Mouse (Mus musculus): ENCODE measurements around the gene Zc3h12d. TPM values are rescaled to one million over a fixed set of nuclear protein-coding genes. Genes with fewer than 3 reads are reported as not detected.
"Not testable (repeated sequence)": the region's sequence is repeated elsewhere in the genome, so short reads cannot be mapped to it uniquely, and the experiment has no call there.

The Zc3h12d gene
- polyA plus RNA-seq, 1 experiment from 2014 or later, result 0.21 TPM

- Histone ChIP-seq H3K27me3 (peaks cover 2% of the 10 kb centered on the region; the same call in 1 of the 2 replicates), H3K9me3 (replicated peaks) (no peaks in the 10 kb centered on the region), H3K9ac (no peak overlapping the region), H3K27ac (replicated peaks) (no peak overlapping the region), H3K4me2 (replicated peaks) (no peak overlapping the region), H3K36me3 (no peaks in the 10 kb centered on the region), H3K4me3 (replicated peaks) (no peak overlapping the region), H3K4me1 (0 out of 2 replicates have a peak, but pooled peaks cover 5% of the 10 kb centered on the region)
- ATAC-seq (ENCODE audit: insufficient number of reproducible peaks, low FRiP score, low TSS enrichment, low read depth), result no peak
- 79% methylated on average over 7 of the region's 7 CpGs for WGBS
These were observed 41.9 kb downstream of the Zc3h12d start for GRCm38 (mm10) chr10:7874194-7874593.

DNA sequence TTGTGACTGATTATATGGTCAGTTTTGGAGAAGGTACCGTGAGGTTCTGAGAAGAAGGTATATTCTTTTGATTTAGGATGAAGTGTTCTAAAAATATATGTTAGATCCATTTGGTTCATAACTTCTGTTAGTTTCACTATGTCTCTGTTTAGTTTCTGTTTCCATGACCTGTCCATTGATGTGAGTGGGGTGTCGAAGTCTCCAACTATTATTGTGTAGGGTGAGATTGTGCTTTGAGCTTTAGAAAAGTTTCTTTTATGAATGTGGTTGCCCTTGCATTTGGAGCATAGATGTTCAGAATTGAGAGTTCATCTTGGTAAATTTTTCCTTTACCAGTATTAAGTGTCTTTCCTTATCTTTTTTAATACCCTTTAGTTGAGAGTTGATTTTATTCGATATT, 48.0 kb downstream of the Zc3h12d start:
- not testable (repeated sequence) for H3K4me1 ChIP-seq; H3K4me3 ChIP-seq (replicated peaks); H3K27ac ChIP-seq (replicated peaks); H3K27me3 ChIP-seq; H3K36me3 ChIP-seq; H3K9me3 ChIP-seq (replicated peaks); H3K9ac ChIP-seq; ATAC-seq (ENCODE audit: insufficient number of reproducible peaks, low FRiP score, low TSS enrichment, low read depth); H3K4me2 ChIP-seq (replicated peaks)
- WGBS, result 91% methylated on average over 3 of the region's 3 CpGs

DNA sequence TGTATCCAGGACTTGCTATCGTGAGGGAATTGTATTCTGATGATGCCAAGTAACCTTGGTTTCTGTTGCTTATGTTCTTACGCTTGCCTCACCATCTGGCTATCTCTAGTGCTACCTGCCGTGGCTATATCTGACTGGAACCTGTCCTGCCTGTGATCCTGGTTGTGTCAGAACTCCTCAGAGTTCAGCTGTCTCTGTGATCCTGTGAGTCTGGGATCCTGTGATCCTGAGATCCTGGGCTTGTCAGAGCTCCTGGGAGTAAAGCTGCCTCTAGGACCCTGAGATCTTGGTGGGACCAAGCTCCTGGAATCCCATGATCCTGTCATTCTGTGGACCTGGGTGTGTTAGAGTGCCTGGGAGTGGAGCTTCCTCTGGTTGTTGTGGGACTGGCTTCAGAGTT, 49.7 kb downstream of the Zc3h12d start:
- Histone ChIP-seq H3K4me2 (replicated peaks) (no peak overlapping the region), H3K36me3 (no peaks in the 10 kb centered on the region), H3K9ac (no peak overlapping the region), H3K4me1 (no peaks in the 10 kb centered on the region), H3K27me3 (no peaks in the 10 kb centered on the region), H3K4me3 (replicated peaks) (no peak overlapping the region), H3K27ac (replicated peaks) (no peak overlapping the region), H3K9me3 (replicated peaks) (no peaks in the 10 kb centered on the region)
- WGBS, result 89% methylated on average over 3 of the region's 3 CpGs
- no peak for ATAC-seq (ENCODE audit: insufficient number of reproducible peaks, low FRiP score, low TSS enrichment, low read depth)

GRCm38 (mm10) chr10:7883524-7883923, 51.3 kb downstream of the Zc3h12d start:
- Histone ChIP-seq H3K36me3 (no peaks in the 10 kb centered on the region), H3K4me3 (replicated peaks) (no peak overlapping the region), H3K4me2 (replicated peaks) (no peak overlapping the region), H3K4me1 (no peaks in the 10 kb centered on the region), H3K27ac (replicated peaks) (no peak overlapping the region), H3K27me3 (no peaks in the 10 kb centered on the region), H3K9me3 (replicated peaks) (no peaks in the 10 kb centered on the region), H3K9ac (no peak overlapping the region)
- WGBS, result 5% methylated on average over 5 of the region's 5 CpGs
- ATAC-seq (ENCODE audit: insufficient number of reproducible peaks, low FRiP score, low TSS enrichment, low read depth), result no peak

- no peak overlapping the region for H3K9ac ChIP-seq
- 0 out of 2 replicates have a peak overlapping the region, but pooled peaks have one; percentile 11 for H3K27ac ChIP-seq (replicated peaks)
- no peaks in the 10 kb centered on the region for H3K36me3 ChIP-seq
- no peak overlapping the region for H3K4me2 ChIP-seq (replicated peaks)
- no peaks in the 10 kb centered on the region for H3K4me1 ChIP-seq
- no peaks in the 10 kb centered on the region for H3K9me3 ChIP-seq (replicated peaks)
- WGBS, result 72% methylated on average over 11 of the region's 11 CpGs
- ATAC-seq (ENCODE audit: insufficient number of reproducible peaks, low FRiP score, low TSS enrichment, low read depth), result no peak
- no peaks in the 10 kb centered on the region for H3K27me3 ChIP-seq
- no peak overlapping the region for H3K4me3 ChIP-seq (replicated peaks)
These were observed 56.1 kb downstream of the Zc3h12d start for GRCm38 (mm10) chr10:7888256-7888868.

GRCm38 (mm10) chr10:7900719-7901627, 68.7 kb downstream of the Zc3h12d start:
- peaks cover 31% of the 10 kb centered on the region for H3K36me3 ChIP-seq
- no peaks in the 10 kb centered on the region for H3K4me1 ChIP-seq
- H3K27ac ChIP-seq (replicated peaks), result no peak overlapping the region
- WGBS, result 79% methylated on average over 14 of the region's 14 CpGs
- H3K4me2 ChIP-seq (replicated peaks), result no peak overlapping the region
- H3K9me3 ChIP-seq (replicated peaks), result no peaks in the 10 kb centered on the region
- no peak overlapping the region for H3K9ac ChIP-seq
- no peak for ATAC-seq (ENCODE audit: insufficient number of reproducible peaks, low FRiP score, low TSS enrichment, low read depth)
- no peaks in the 10 kb centered on the region for H3K27me3 ChIP-seq
- no peak overlapping the region for H3K4me3 ChIP-seq (replicated peaks)

GRCm38 (mm10) chr10:7904157-7904556, 71.9 kb downstream of the Zc3h12d start:
- 94% methylated on average over 5 of the region's 5 CpGs for WGBS
- no peak for ATAC-seq (ENCODE audit: insufficient number of reproducible peaks, low FRiP score, low TSS enrichment, low read depth)
- H3K27me3 ChIP-seq, result no peaks in the 10 kb centered on the region

GRCm38 (mm10) chr10:7907151-7907550, 74.9 kb downstream of the Zc3h12d start:
- H3K4me3 ChIP-seq (replicated peaks), result no peak overlapping the region
- no peaks in the 10 kb centered on the region for H3K27me3 ChIP-seq
- no peak overlapping the region for H3K9ac ChIP-seq
- no peak overlapping the region for H3K4me2 ChIP-seq (replicated peaks)
- H3K9me3 ChIP-seq (replicated peaks), result no peaks in the 10 kb centered on the region
- 0 out of 2 replicates have a peak, but pooled peaks cover 3% of the 10 kb centered on the region for H3K4me1 ChIP-seq
- H3K36me3 ChIP-seq, result peaks cover 57% of the 10 kb centered on the region
- no peak for ATAC-seq (ENCODE audit: insufficient number of reproducible peaks, low FRiP score, low TSS enrichment, low read depth)
- H3K27ac ChIP-seq (replicated peaks), result no peak overlapping the region
- 81% methylated on average over 12 of the region's 12 CpGs for WGBS

More at GRCm38 (mm10) chr10:7904157-7904556, 71.9 kb downstream of the Zc3h12d start:
- no peak overlapping the region for H3K27ac ChIP-seq (replicated peaks)
- H3K4me1 ChIP-seq, result no peaks in the 10 kb centered on the region
- peaks cover 57% of the 10 kb centered on the region for H3K36me3 ChIP-seq
- no peak overlapping the region for H3K9ac ChIP-seq
- H3K4me3 ChIP-seq (replicated peaks), result no peak overlapping the region
- H3K4me2 ChIP-seq (replicated peaks), result no peak overlapping the region
- H3K9me3 ChIP-seq (replicated peaks), result no peaks in the 10 kb centered on the region

DNA sequence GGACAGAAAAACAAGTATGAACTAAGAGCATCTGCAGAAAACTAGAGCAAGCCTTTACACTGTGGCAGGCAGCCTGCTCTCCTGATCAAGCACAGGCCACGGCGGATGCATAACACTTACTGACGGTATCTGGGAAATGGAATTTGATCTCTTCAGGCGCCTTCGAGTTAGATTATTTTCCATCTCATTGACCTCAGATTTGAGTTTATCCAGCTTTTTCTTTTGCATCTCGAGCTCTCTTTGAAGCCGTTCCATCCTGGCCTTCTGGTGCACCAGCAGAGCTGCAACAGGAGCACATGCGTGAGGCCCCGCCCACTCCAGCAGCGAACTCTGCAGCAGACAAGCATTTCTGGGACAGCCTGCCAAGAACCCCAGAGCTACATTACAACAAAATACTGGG, 79.0 kb downstream of the Zc3h12d start:
- H3K4me1 ChIP-seq, result 0 out of 2 replicates have a peak, but pooled peaks cover 3% of the 10 kb centered on the region
- WGBS, result 53% methylated on average over 10 of the region's 10 CpGs
- no peak overlapping the region for H3K4me3 ChIP-seq (replicated peaks)
- H3K27me3 ChIP-seq, result no peaks in the 10 kb centered on the region
- no peak overlapping the region for H3K9ac ChIP-seq
- no peak overlapping the region for H3K4me2 ChIP-seq (replicated peaks)
- H3K9me3 ChIP-seq (replicated peaks), result no peaks in the 10 kb centered on the region
- no peak for ATAC-seq (ENCODE audit: insufficient number of reproducible peaks, low FRiP score, low TSS enrichment, low read depth)
- no peak overlapping the region for H3K27ac ChIP-seq (replicated peaks)
- peaks cover 34% of the 10 kb centered on the region for H3K36me3 ChIP-seq

Data from embryonic facial prominence, embryonic 15.5 days (tissue).